Mouse (Mus musculus) embryonic facial prominence, embryonic 12.5 days (tissue): ENCODE results near the gene Exosc2. TPM values are rescaled to one million over a fixed set of nuclear protein-coding genes. Genes with fewer than 3 reads are reported as not detected.
A peak's percentile ranks its signal among the peaks of the same experiment; 100 is the strongest.
"Not testable (repeated sequence)": the region's sequence is repeated elsewhere in the genome, so short reads cannot be mapped to it uniquely, and the experiment has no call there.

ENCODE experiments used
- ATAC-seq: fragments of 200-750 bp; cut with Nextera tagmentation; 2 replicates; pipeline ENCODE4 v1.8.0; 2017; ENCODE audit not compliant: insufficient number of reproducible peaks, insufficient read depth, low FRiP score, low TSS enrichment
- H3K27ac ChIP-seq: fragments of 300-500 bp; sonication (generic); 2 replicates; pipeline ENCODE4 v1.5.1; 2016; ENCODE audit warnings: mild to moderate bottlenecking
- H3K27me3 ChIP-seq: fragments of 300-500 bp; sonication (generic); 2 replicates; pipeline ENCODE4 v1.6.1; 2016; ENCODE audit warnings: mild to moderate bottlenecking, moderate library complexity
- H3K36me3 ChIP-seq: fragments of 300-500 bp; sonication (generic); 2 replicates; pipeline ENCODE4 v1.6.1; 2016; ENCODE audit warnings: mild to moderate bottlenecking
- H3K4me1 ChIP-seq: fragments of 300-500 bp; sonication (generic); 2 replicates; pipeline ENCODE4 v1.6.1; 2016
- H3K4me2 ChIP-seq: fragments of 300-500 bp; sonication (generic); replicated peaks from 2 replicates; pipeline ENCODE4 v1.6.1; 2016; ENCODE audit warnings: mild to moderate bottlenecking, moderate library complexity
- H3K4me3 ChIP-seq: fragments of 300-500 bp; sonication (generic); 2 replicates; pipeline ENCODE4 v1.5.1; 2016; ENCODE audit warnings: mild to moderate bottlenecking
- H3K9ac ChIP-seq: fragments of 300-500 bp; sonication (generic); 2 replicates; pipeline ENCODE4 v1.6.1; 2016; ENCODE audit warnings: mild to moderate bottlenecking, moderate library complexity
- H3K9me3 ChIP-seq: fragments of 300-500 bp; sonication (generic); 2 replicates; pipeline ENCODE4 v1.6.1; 2016; ENCODE audit warnings: mild to moderate bottlenecking, moderate library complexity
- WGBS: fragments of 180-500 bp; shearing (Covaris S2); methylation state at CpG from one replicate; pipeline ENCODE4 v1.1.7; 2016; 5-methylcytosine and 5-hydroxymethylcytosine counted together
- polyA plus RNA-seq: library from polyadenylated mRNA; unstranded; fragments of >200 nt; fragmentation: Nextera tagmentation; extraction: Ambion mirVana; gene quantifications from 2 replicates; pipeline ENCODE4 v1.2.1, GENCODE M21; 2016

The Exosc2 gene
- polyA plus RNA-seq, 1 experiment from 2014 or later = 79.6 TPM

GRCm38 (mm10) chr2:31681051-31681707 is 10.7 kb downstream of the Exosc2 start:
- not testable (repeated sequence) for H3K4me3 ChIP-seq, H3K27ac ChIP-seq, H3K9me3 ChIP-seq, H3K4me1 ChIP-seq, H3K9ac ChIP-seq, ATAC-seq, H3K4me2 ChIP-seq, H3K27me3 ChIP-seq
- H3K36me3 ChIP-seq = peaks cover 44% of the 10 kb centered on the region
- WGBS = 87% methylated on average over 15 of the region's 15 CpGs

DNA sequence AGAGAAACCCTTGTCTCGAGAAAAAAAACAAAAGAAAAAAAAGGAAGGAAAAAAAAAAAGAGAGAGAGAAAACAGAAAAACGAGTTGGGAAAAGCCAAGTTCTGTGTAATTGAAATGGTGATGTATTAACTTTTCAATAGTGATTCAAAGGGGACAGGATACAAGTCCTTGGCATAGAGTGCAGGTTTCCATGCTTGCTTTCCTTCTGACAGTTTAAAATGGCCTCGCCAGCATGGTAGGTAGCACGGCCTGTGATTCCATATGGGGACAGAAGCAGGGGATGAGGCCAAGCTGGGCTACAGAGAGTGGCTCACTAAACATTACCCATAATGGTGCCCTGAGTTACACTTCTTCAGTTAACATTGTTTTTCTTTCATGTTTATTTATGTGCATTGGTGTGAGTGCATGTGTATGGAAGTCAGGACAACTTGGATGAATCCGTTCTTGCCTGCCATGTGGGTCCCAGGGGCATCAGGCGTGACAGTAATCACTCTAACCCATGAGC is 11.3 kb downstream of the Exosc2 start:
- Histone ChIP-seq H3K27me3 (no peaks in the 10 kb centered on the region), H3K9me3 (no peaks in the 10 kb centered on the region), H3K4me1 (no peaks in the 10 kb centered on the region), H3K4me2 (no peak overlapping the region), H3K36me3 (peaks cover 38% of the 10 kb centered on the region), H3K4me3 (no peak overlapping the region), H3K9ac (no peak overlapping the region), H3K27ac (no peak overlapping the region)
- ATAC-seq = no peak
- WGBS = 87% methylated on average over 6 of the region's 6 CpGs

DNA sequence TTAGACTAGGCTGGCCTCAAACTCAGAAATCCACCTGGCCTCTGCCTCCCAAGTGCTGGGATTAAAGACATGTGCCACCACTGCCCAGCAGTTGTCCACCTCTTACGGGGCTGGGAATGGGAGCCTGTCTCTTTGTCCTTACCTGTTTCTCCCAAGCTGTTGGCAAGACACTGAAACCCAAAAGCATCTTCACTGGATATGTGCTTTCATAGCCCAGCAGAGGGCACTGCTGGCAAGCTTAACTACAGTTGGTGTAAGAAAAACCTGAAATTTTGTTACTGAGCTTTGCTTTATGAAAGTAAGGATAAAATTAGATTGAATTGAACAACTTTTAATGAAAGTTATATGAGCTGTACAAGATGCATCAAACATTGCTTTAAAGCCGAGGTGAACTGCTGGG is 13.2 kb downstream of the Exosc2 start:
- H3K4me2 ChIP-seq = no peak overlapping the region
- H3K27me3 ChIP-seq = no peaks in the 10 kb centered on the region
- no peaks in the 10 kb centered on the region for H3K9me3 ChIP-seq
- no peak overlapping the region for H3K4me3 ChIP-seq
- H3K9ac ChIP-seq = no peak overlapping the region
- 26% methylated on average over 2 of the region's 2 CpGs for WGBS
- H3K4me1 ChIP-seq = no peaks in the 10 kb centered on the region
- H3K36me3 ChIP-seq = peaks cover 19% of the 10 kb centered on the region
- no peak overlapping the region for H3K27ac ChIP-seq
- ATAC-seq = no peak

- peak within 1 kb of the TSS; percentile 84 for H3K4me2 ChIP-seq
- peaks cover 6% of the 10 kb centered on the region; the same call in 1 of the 2 replicates for H3K36me3 ChIP-seq
- ATAC-seq = peak; percentile 99
- H3K4me1 ChIP-seq = peaks cover 14% of the 10 kb centered on the region
- WGBS = under 1% methylated on average over 64 of the region's 64 CpGs
- H3K9me3 ChIP-seq = no peaks in the 10 kb centered on the region
- H3K9ac ChIP-seq = peak within 1 kb of the TSS; percentile 87
- H3K27me3 ChIP-seq = no peaks in the 10 kb centered on the region
- peak within 1 kb of the TSS; percentile 93 for H3K27ac ChIP-seq
- peak within 1 kb of the TSS; percentile 94 for H3K4me3 ChIP-seq
These were observed 17.8 kb downstream of the Exosc2 start, which contains the start of gene Abl1 for GRCm38 (mm10) chr2:31688074-31688925. Gene Abl1 (plus strand): TSS chr2:31688376.

GRCm38 (mm10) chr2:31689045-31689444 is 18.5 kb downstream of the Exosc2 start:
- WGBS = under 1% methylated on average over 12 of the region's 12 CpGs
- H3K9ac ChIP-seq = peak overlapping the region; percentile 87
- H3K4me1 ChIP-seq = peaks cover 14% of the 10 kb centered on the region
- no peak for ATAC-seq
- no peaks in the 10 kb centered on the region for H3K27me3 ChIP-seq
- H3K4me3 ChIP-seq = peak overlapping the region; percentile 94
- H3K27ac ChIP-seq = peak overlapping the region; percentile 93
- no peaks in the 10 kb centered on the region for H3K9me3 ChIP-seq
- H3K36me3 ChIP-seq = peaks cover 6% of the 10 kb centered on the region
- H3K4me2 ChIP-seq = peak overlapping the region; percentile 84

DNA sequence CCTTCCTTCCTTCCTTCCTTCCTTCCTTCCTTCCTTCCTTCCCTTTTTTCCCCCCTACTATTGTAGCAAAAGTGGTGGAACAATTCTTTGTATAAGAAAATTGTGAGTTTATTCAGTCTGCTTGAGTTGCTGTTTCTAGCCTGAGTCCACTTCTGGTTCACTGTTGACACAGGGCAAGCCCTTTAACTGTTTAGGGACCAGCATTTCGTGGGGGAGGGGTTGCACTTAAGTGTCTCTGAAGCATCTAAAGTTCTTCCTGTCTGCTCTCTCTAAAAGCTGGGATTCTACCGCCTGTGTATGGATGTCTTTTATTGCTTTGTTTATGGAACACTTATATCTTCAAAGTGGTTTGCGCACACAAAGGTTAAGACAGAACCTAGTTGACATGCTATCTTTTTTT is 19.5 kb downstream of the Exosc2 start:
- WGBS = 45% methylated on average over 3 of the region's 3 CpGs
- Histone ChIP-seq H3K27me3 (no peaks in the 10 kb centered on the region), H3K9me3 (no peaks in the 10 kb centered on the region), H3K36me3 (peaks cover 10% of the 10 kb centered on the region), H3K4me2 (peak overlapping the region; percentile 84), H3K4me1 (peaks cover 14% of the 10 kb centered on the region), H3K27ac (no peak overlapping the region), H3K9ac (peak overlapping the region; percentile 87), H3K4me3 (peak overlapping the region; percentile 94)
- ATAC-seq = no peak

DNA sequence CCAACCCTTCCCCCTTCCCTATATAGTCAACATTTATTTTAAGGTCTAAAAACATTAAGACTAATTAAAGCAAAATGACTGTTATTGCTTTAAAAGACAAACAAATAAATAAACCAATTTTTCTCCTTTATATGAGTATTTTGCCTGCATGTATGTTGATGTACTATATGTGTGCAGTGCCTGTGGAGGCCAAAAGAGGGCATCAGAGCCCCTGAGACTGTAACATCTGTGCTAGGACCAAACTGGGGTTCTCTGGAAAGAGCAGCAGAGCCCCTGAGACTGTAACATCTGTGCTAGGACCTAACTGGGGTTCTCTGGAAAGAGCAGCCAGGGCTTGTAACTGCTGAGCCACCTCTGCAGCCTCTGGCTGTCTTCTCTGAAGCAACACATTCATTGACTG is 27.7 kb downstream of the Exosc2 start:
- Histone ChIP-seq H3K36me3 (peaks cover 45% of the 10 kb centered on the region), H3K4me3 (no peak overlapping the region), H3K9me3 (no peaks in the 10 kb centered on the region), H3K4me1 (no peaks in the 10 kb centered on the region), H3K9ac (no peak overlapping the region), H3K27me3 (no peaks in the 10 kb centered on the region), H3K27ac (no peak overlapping the region), H3K4me2 (no peak overlapping the region)
- ATAC-seq = no peak

DNA sequence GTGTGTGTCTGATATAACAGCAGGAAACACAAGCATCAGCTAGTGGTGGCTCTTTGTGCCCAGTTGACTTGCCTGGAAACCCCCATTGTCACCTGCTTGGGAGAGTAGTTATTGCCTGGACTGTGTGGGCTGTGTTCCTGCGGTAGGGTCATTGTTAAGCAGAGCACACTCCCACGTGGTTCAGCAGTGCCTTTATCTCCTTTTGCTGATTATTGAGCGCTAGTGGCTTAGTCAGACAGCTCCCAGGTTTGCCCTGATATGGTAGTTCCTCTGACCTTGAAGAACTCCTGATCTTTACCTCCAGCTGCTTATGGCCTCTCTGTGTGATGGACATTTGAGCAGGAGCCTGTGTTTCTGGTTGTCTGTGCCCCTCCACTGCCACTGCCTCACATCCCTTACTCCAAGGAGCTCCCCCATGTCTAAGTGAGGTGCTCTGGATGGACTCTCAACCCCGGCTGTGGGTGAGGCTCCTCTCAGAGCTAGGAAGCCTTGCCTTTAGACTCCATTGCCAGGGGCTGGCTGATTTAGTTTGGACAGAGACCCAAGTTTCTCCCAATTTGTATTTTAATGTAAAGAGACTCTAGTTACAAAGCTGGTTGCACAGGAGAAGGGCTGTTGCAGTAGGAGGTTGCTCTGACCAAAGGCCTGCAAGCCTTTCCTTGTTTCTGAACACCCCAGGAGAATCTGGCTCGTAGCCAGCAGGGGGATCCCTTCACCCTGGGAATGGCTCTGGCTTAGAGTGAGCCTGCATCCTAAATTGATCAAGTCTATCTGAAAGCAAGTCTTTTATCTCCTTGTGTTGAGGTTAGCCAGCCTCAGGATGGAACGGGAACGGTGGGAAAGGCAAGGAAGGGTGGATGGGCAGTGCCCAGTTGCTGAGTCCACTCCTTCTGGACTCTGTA is 30.3 kb downstream of the Exosc2 start:
- Histone ChIP-seq H3K27me3 (no peaks in the 10 kb centered on the region), H3K36me3 (peaks cover 46% of the 10 kb centered on the region), H3K4me3 (no peak overlapping the region), H3K4me2 (no peak overlapping the region), H3K9ac (no peak overlapping the region), H3K9me3 (no peaks in the 10 kb centered on the region), H3K4me1 (no peaks in the 10 kb centered on the region; the same call in 1 of the 2 replicates), H3K27ac (no peak overlapping the region)
- 58% methylated on average over 7 of the region's 7 CpGs for WGBS
- ATAC-seq = no peak

DNA sequence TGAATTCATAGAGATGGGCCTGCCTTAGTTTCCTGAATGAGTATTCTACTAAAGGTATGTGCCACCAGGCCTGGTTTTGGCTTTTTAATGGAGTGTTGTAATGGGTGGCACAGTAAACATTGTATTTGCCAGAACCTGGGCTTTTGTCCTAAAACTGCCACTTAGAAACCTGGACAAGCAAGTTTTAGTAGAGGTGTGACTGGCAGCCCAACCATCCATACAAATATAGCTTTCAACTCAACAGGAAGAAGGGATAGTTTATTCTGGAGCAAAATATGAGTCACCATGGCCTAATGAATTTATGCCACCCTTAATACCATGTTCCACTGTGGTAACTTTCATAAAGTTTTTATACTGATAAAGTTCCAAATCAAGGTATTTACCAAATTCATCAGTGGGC is 32.7 kb downstream of the Exosc2 start:
- H3K4me3 ChIP-seq = no peak overlapping the region
- H3K9me3 ChIP-seq = no peaks in the 10 kb centered on the region
- H3K9ac ChIP-seq = no peak overlapping the region
- no peaks in the 10 kb centered on the region; the same call in 1 of the 2 replicates for H3K4me1 ChIP-seq
- H3K4me2 ChIP-seq = no peak overlapping the region
- no peak for ATAC-seq
- peaks cover 37% of the 10 kb centered on the region for H3K36me3 ChIP-seq
- no peak overlapping the region for H3K27ac ChIP-seq
- H3K27me3 ChIP-seq = no peaks in the 10 kb centered on the region

- Histone ChIP-seq H3K4me1 (no peaks in the 10 kb centered on the region; the same call in 1 of the 2 replicates), H3K36me3 (0 out of 2 replicates have a peak, but pooled peaks cover 20% of the 10 kb centered on the region), H3K27me3 (no peaks in the 10 kb centered on the region), H3K4me2 (no peak overlapping the region), H3K9ac (no peak overlapping the region), H3K4me3 (no peak overlapping the region), H3K27ac (no peak overlapping the region), H3K9me3 (no peaks in the 10 kb centered on the region)
- ATAC-seq = no peak
These were observed 35.4 kb downstream of the Exosc2 start for GRCm38 (mm10) chr2:31705914-31706313.

DNA sequence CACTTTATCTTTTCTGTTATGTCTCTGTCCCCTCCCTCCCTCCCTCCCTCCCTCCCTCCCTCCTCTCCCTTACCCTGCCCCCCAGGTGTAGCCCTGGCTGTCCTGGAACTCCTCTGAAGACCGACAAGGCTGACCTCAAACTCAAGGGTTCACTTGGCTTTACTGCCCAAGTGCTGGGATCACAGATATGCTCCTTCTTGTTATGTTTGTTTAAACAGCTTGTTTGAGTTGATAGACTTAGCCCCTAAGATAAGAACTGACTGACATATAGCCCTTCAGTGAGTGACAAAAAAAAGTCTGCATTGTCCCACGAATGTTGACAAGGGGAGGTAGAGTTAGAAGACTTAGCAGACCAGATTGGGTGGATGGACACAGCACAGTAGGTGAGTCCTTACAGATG is 36.0 kb downstream of the Exosc2 start:
- 62% methylated on average over 2 of the region's 2 CpGs for WGBS

More for the DNA sequence above, 36.0 kb downstream of the Exosc2 start:
- no peak overlapping the region for H3K9ac ChIP-seq
- ATAC-seq = no peak
- H3K27ac ChIP-seq = no peak overlapping the region
- 0 out of 2 replicates have a peak, but pooled peaks cover 25% of the 10 kb centered on the region for H3K36me3 ChIP-seq
- no peaks in the 10 kb centered on the region; the same call in 1 of the 2 replicates for H3K4me1 ChIP-seq
- no peak overlapping the region for H3K4me3 ChIP-seq
- H3K4me2 ChIP-seq = no peak overlapping the region
- no peaks in the 10 kb centered on the region for H3K9me3 ChIP-seq
- H3K27me3 ChIP-seq = no peaks in the 10 kb centered on the region
